Mouse (Mus musculus) G1E (cell line): ENCODE measurements around the gene Ankfn1. TPM values are rescaled to one million over a fixed set of nuclear protein-coding genes. Genes with fewer than 3 reads are reported as not detected.

Experiments used
- ATAC-seq: 2 replicates; pipeline ENCODE4 v1.8.0; 2016; ENCODE audit warnings: mild to moderate bottlenecking; ENCODE audit not compliant: insufficient number of reproducible peaks, poor library complexity, low FRiP score, severe bottlenecking; ENCODE audit errors: extremely low read depth
- DNase-seq: peaks from one replicate; pipeline ENCODE4 v3.0.0; 2012; ENCODE audit warnings: low spot score
- H3K27me3 ChIP-seq: 2 replicates; pipeline ENCODE4 v1.6.1; 2012; ENCODE audit warnings: mild to moderate bottlenecking, low read length, inconsistent platforms; ENCODE audit not compliant: insufficient read depth
- H3K36me3 ChIP-seq: replicated peaks from 2 replicates; pipeline ENCODE3; 2012; ENCODE audit warnings: mild to moderate bottlenecking, inconsistent platforms
- H3K4me1 ChIP-seq: 2 replicates; pipeline ENCODE4 v1.6.1; 2012; ENCODE audit warnings: low read depth, low read length, inconsistent platforms, mixed read lengths; ENCODE audit not compliant: insufficient read depth
- H3K4me3 ChIP-seq: 2 replicates; pipeline ENCODE4 v1.5.1; 2012; ENCODE audit warnings: low read depth, mild to moderate bottlenecking, inconsistent platforms, low read length, moderate library complexity, mixed read lengths
- H3K9me3 ChIP-seq: replicated peaks from 2 replicates; pipeline ENCODE4 v1.6.1; 2012; ENCODE audit warnings: inconsistent platforms
- CTCF ChIP-seq: IDR thresholded peaks from 2 replicates; pipeline ENCODE4 v1.5.1; 2012; ENCODE audit warnings: low read depth, low read length, inconsistent platforms, mixed read lengths
- GATA1 ChIP-seq: IDR thresholded peaks from 2 replicates; pipeline ENCODE4 v1.6.1; 2012; ENCODE audit warnings: borderline replicate concordance, low read length, inconsistent platforms, mixed read lengths
- GATA2 ChIP-seq: IDR thresholded peaks from 2 replicates; pipeline ENCODE4 v1.6.1; 2012; ENCODE audit warnings: low read depth, low read length, inconsistent platforms, borderline replicate concordance
- POLR2AphosphoS5 ChIP-seq: IDR thresholded peaks from 2 replicates; pipeline ENCODE4 v1.6.1; 2012; ENCODE audit warnings: low read depth, low read length, inconsistent platforms; ENCODE audit not compliant: insufficient replicate concordance
- TAL1 ChIP-seq: conservative IDR thresholded peaks from 2 replicates; pipeline ENCODE4 v1.6.1; 2012; ENCODE audit warnings: low read depth, low read length, inconsistent platforms, mixed read lengths
- polyA plus RNA-seq: library from polyadenylated mRNA; stranded (reverse); fragments of >175 nt; gene quantifications from 2 replicates; pipeline ENCODE4 v1.2.3, GENCODE M21; 2012
- total RNA-seq, 2 experiments: library from RNA; stranded (forward) in 1 of 2; stranded (reverse) in 1 of 2; fragments of 200-1000 nt in 1 of 2; fragments of >200 nt in 1 of 2; fragmentation: Nextera tagmentation in 1 of 2; gene quantifications; 2 replicates each; pipeline ENCODE4 v1.2.3; 2014 to 2017

Gene Ankfn1
- total and polyA plus RNA-seq, 3 experiments: 0.27 TPM; not detected in 2

- ATAC-seq (no peak), DNase-seq (no peak)
- H3K27me3 ChIP-seq: no peaks in the 10 kb centered on the region
- 0 out of 2 replicates have a peak, but pooled peaks cover 10% of the 10 kb centered on the region for H3K9me3 ChIP-seq
- H3K36me3 ChIP-seq: no peaks in the 10 kb centered on the region
- no peak for TF ChIP-seq CTCF
- TF ChIP-seq GATA1: no peak
- TF ChIP-seq TAL1: no peak
- TF ChIP-seq POLR2AphosphoS5: no peak
- no peak for TF ChIP-seq GATA2
- H3K4me1 ChIP-seq: no peaks in the 10 kb centered on the region
- H3K4me3 ChIP-seq: no peak overlapping the region
These were observed 15.3 kb upstream of the Ankfn1 start for GRCm38 (mm10) chr11:89792709-89793108.

- Histone ChIP-seq H3K27me3 (no peaks in the 10 kb centered on the region), H3K9me3 (peaks cover 19% of the 10 kb centered on the region), H3K4me3 (no peak overlapping the region), H3K4me1 (no peaks in the 10 kb centered on the region), H3K36me3 (no peaks in the 10 kb centered on the region)
- ATAC-seq: no peak
- DNase-seq: no peak
- TF ChIP-seq TAL1 (no peak), CTCF (no peak), GATA1 (no peak), POLR2AphosphoS5 (no peak), GATA2 (no peak)
These were observed 1.4 kb downstream of the Ankfn1 start for GRCm38 (mm10) chr11:89776070-89776469.

- no peak for ATAC-seq
- Histone ChIP-seq H3K36me3 (no peaks in the 10 kb centered on the region), H3K4me3 (no peak overlapping the region), H3K4me1 (no peaks in the 10 kb centered on the region), H3K9me3 (peaks cover 19% of the 10 kb centered on the region), H3K27me3 (no peaks in the 10 kb centered on the region)
- DNase-seq: no peak
- no peak for TF ChIP-seq TAL1
- no peak for TF ChIP-seq POLR2AphosphoS5
- TF ChIP-seq GATA2: no peak
- no peak for TF ChIP-seq CTCF
- no peak for TF ChIP-seq GATA1
These were observed 2.5 kb downstream of the Ankfn1 start for GRCm38 (mm10) chr11:89774913-89775312.

GRCm38 (mm10) chr11:89772941-89773340 is 4.5 kb downstream of the Ankfn1 start:
- TF ChIP-seq CTCF (no peak), GATA2 (no peak), GATA1 (no peak), TAL1 (no peak), POLR2AphosphoS5 (no peak)
- DNase-seq: no peak
- Histone ChIP-seq H3K4me3 (no peak overlapping the region), H3K36me3 (no peaks in the 10 kb centered on the region), H3K27me3 (no peaks in the 10 kb centered on the region), H3K9me3 (peaks cover 22% of the 10 kb centered on the region), H3K4me1 (no peaks in the 10 kb centered on the region)
- ATAC-seq: no peak

GRCm38 (mm10) chr11:89765770-89766148 is 11.7 kb downstream of the Ankfn1 start:
- no peaks in the 10 kb centered on the region for H3K27me3 ChIP-seq
- H3K36me3 ChIP-seq: no peaks in the 10 kb centered on the region
- H3K4me1 ChIP-seq: no peaks in the 10 kb centered on the region
- no peak overlapping the region for H3K4me3 ChIP-seq
- TF ChIP-seq GATA2 (no peak), CTCF (no peak), TAL1 (no peak), POLR2AphosphoS5 (no peak), GATA1 (no peak)
- no peak for ATAC-seq
- peaks cover 15% of the 10 kb centered on the region for H3K9me3 ChIP-seq
- no peak for DNase-seq

GRCm38 (mm10) chr11:89765014-89765769 is 12.3 kb downstream of the Ankfn1 start:
- H3K4me1 ChIP-seq: no peaks in the 10 kb centered on the region
- H3K27me3 ChIP-seq: no peaks in the 10 kb centered on the region
- no peak for TF ChIP-seq POLR2AphosphoS5
- no peak for TF ChIP-seq GATA1
- no peak for TF ChIP-seq CTCF
- TF ChIP-seq GATA2: no peak
- TF ChIP-seq TAL1: no peak
- DNase-seq: no peak
- no peaks in the 10 kb centered on the region for H3K36me3 ChIP-seq
- H3K4me3 ChIP-seq: no peak overlapping the region
- no peak for ATAC-seq
- peaks cover 15% of the 10 kb centered on the region for H3K9me3 ChIP-seq
